Mouse (Mus musculus) adrenal gland, postnatal 25 days (tissue): ENCODE results near the gene Mrm2. TPM values are rescaled to one million over a fixed set of nuclear protein-coding genes. Genes with fewer than 3 reads are reported as not detected.
A peak's percentile ranks its signal among the peaks of the same experiment; 100 is the strongest.

ENCODE experiments used
- DNase-seq: peaks from one replicate; pipeline ENCODE4 v3.0.0; 2021; ENCODE audit warnings: mixed read lengths
- total RNA-seq: library from RNA; stranded (reverse); gene quantifications from 2 replicates; pipeline ENCODE4 v1.2.3, GENCODE M21; 2021

Gene Mrm2
- total RNA-seq, 1 experiment from 2014 or later, result 17.8 TPM

GRCm38 (mm10) chr5:140342880-140343279 is 11.2 kb upstream of the Mrm2 start:
- DNase-seq, result no peak

- DNase-seq, result no peak
Observed at GRCm38 (mm10) chr5:140339836-140340235, 8.1 kb upstream of the Mrm2 start.

DNA sequence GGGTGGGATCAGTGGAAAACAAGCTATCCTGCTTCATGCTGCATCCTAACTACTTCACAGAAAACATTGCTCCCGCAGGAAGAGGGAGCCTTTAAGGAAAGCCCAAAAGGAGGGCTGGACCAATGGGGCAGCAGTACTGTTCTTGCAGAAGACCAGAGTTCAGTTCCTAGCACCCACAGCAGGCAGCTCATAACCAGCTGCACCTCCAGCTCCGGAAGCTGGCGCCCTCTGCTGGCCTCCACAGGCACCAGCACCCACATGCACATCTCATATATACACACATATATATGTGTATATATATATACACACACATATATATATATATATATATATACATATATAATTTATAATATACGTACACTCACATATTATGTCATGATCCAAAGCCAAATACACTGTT is 7.1 kb upstream of the Mrm2 start:
- DNase-seq, result no peak

DNA sequence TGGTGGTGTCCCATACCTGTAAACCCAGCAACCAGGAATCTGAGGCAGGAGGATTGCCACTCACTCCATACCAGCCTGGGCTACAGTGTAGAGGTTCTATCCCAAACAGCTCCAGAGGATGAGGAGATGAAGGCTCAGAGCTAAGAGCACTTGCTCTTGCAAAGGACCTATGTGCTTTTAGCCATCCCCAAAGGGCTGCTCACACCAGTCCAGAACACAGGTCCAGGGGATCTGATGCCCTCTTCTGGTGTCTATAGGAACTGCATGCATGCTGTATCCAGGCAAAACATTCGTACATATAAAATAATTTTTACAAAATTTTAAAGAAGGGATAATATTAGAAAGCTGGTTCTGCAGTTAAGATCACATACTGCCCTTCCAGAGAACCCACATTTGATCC is 5.0 kb upstream of the Mrm2 start:
- DNase-seq, result no peak

DNA sequence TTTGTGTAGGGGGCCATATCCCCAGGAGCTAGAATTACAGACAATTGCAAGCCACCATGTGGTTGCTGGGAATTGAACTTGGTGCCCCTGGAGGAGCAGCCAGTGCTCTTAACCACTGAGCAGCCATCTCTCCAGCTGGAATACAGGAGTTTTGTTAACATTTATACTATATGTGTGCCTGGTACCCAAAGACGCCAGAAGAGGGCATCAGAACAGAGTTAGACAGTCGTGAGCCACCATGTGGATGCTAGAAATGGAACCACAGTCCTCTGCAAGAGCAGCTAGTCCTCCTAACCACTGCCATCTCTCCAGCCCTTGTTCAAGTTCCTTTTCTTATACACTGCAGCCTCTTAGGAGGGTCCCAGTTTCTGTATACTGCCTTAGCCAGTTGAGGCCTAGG is 1.9 kb upstream of the Mrm2 start:
- no peak for DNase-seq

DNA sequence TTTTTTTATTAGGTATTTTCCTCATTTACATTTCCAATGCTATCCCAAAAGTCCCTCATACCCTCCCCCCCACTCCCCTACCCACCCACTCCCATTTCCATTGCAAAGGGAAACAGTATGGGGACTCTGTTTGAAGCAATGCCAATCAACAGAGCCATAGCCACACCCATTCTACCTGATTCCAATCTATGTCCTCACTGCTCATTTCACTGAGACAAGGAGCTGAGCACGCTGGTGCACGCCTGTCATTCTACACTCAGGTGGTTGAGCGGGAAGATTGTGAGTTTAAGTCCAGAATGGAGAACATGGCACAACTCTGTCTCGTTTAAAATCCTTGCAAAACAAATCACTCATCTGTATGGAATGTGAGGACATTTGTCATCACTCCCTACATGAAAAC is 821 bp upstream of the Mrm2 start:
- no peak for DNase-seq

- no peak for DNase-seq
Observed at GRCm38 (mm10) chr5:140324058-140324457, 7.6 kb downstream of the Mrm2 start.

- DNase-seq, result no peak
Observed at GRCm38 (mm10) chr5:140321756-140322575, 9.7 kb downstream of the Mrm2 start.

- DNase-seq, result peak; percentile 91
Observed at GRCm38 (mm10) chr5:140321042-140321755, 10.5 kb downstream of the Mrm2 start, which contains the start of the genes Mad1l1 and Nudt1. Mad1l1 (minus strand) TSS chr5:140321552. Nudt1 (plus strand) TSS chr5:140321656.

- DNase-seq, result no peak
Observed at GRCm38 (mm10) chr5:140316716-140317115, 15.0 kb downstream of the Mrm2 start.

DNA sequence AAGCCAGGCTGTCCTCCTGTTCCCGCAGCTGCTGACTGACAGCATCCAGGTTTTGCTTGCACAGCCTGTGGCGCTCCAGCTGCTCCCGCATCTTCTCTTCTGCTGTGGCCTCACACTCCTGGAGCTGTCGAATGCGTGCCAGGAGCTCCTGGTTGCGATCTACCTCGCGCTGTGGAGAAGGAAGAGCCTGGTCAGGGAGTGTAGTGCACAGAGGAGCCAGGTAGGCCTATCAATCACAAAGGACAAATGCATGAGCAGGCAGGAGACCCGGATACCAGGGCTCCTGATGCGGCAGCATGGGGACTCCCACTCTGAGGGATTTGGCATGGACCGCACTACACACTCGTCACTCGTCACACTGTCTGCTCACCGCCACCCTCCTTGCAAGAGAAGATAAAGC is 24.1 kb downstream of the Mrm2 start:
- DNase-seq, result no peak

GRCm38 (mm10) chr5:140306016-140306415 is 25.7 kb downstream of the Mrm2 start:
- DNase-seq, result no peak

- no peak for DNase-seq
Observed at GRCm38 (mm10) chr5:140298291-140298690, 33.4 kb downstream of the Mrm2 start.

DNA sequence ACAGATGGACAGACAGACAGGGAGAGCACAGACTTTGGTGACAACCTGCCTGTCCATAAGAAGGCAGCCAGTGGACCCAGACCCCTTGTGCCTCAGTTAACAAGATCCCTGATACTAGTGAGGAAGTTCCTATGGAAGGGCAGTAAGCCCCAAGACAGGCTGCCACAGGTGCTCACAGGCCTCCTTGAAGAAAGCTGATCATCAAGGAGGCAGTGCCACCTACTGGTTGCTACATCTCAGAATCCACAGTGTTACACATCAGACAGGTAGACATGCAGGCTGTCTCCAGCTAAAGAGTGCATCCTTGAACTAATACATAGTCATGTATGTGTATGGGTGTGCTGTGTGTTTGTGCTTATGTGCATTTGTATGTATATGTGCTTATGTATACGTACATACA is 39.5 kb downstream of the Mrm2 start:
- DNase-seq, result peak; percentile 20

- no peak for DNase-seq
Observed at GRCm38 (mm10) chr5:140289161-140289560, 42.5 kb downstream of the Mrm2 start.

- no peak for DNase-seq
Observed at GRCm38 (mm10) chr5:140288287-140288686, 43.4 kb downstream of the Mrm2 start.

DNA sequence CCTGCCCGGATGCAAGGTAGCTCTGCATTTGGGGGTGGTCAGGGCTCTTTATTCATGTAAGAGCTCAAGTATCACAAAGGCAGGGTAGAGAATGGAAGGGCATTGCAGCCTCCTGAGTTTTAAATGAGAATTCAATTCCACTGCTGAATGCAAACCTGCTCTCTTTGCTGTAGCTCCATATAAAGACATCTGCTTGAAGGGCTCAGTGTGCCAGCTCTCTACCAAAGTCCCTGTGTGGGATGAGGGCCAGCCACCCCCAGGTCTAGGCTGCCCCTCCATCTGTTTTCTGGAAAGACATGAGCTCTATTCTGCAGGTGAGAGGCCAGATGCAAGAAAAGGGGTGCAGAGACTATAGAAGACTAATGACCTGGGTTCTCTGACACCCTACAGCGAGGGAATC is 46.9 kb downstream of the Mrm2 start:
- no peak for DNase-seq

DNA sequence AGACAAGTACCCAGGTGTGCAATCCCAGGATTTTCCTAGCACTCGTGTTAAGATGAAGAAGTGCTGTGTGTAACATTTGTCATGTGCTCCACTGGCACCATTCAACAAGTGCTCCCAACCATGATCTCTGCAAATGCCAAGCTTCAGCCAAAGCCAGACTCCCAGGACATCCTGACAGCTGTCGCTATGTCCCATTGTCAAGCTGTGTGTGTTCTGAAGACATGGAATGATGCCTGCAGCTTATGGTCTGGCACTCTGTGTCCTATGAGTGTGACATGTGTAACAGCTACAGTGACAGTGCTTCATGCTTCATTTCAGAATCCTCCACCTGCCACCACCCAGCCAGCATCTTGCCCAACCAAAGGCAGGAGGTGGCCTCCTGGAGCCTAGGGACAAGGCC is 47.7 kb downstream of the Mrm2 start:
- no peak for DNase-seq

DNA sequence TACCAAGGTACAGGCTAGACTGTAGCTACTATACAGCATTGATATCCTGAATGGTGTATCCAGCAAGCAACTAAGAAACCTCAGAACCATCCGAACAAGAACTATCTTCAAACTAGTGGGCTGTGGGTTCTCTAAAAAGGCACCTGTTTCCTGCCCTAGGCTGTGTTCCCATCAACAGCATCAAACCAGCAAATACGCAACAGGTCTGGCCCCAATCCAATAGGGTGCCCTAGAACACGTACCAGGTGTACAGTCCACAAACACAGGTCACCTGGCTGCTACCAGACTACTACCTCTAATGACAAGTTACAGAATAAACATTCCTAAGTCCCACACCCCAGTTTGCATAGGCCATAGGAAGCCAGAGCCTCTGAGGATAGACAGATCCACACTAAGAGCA is 48.8 kb downstream of the Mrm2 start:
- DNase-seq, result no peak

- peak; percentile 37 for DNase-seq
Observed at GRCm38 (mm10) chr5:140282376-140282775, 49.3 kb downstream of the Mrm2 start.

DNA sequence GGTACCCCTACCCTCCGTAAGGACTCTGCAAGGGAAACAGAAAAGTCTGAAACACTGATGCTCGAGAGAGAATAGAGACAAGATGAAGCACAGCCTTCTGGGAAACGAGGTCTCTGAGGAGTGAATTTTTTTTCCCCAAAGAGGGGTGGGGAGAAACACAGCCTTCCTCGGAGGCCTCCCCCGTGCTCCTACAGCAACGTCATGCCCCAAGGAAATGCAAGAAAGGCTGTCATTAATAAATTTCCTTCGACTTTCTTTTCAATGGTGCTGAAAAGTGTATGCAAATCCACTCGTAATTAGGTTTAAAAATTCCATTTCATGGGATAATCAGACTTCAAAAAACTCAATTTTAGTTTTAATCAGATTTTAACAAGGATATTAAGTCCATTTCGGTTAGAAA is 51.5 kb downstream of the Mrm2 start:
- no peak for DNase-seq
